Mouse (Mus musculus) MEL (cell line): ENCODE measurements around the gene Reln. TPM values are rescaled to one million over a fixed set of nuclear protein-coding genes. Genes with fewer than 3 reads are reported as not detected.

ENCODE experiments used
- DNase-seq: peaks from one replicate; pipeline ENCODE4 v3.0.0; 2011; ENCODE audit warnings: low read depth, low spot score
- H3K27ac ChIP-seq: 2 replicates; pipeline ENCODE4 v1.5.1; 2012; ENCODE audit warnings: low read depth, mild to moderate bottlenecking, control low read depth, low read length, moderate library complexity; ENCODE audit not compliant: control insufficient read depth
- H3K27me3 ChIP-seq, 2 experiments: fragments of 150-350 bp in 1 of 2; sonication (generic) in 1 of 2; 2 replicates each; pipeline ENCODE4 v1.6.1; 2012; ENCODE audit warnings: low read length in 2 of 2, mild to moderate bottlenecking in 2 of 2, improper control_type of control experiment in 1 of 2, moderate library complexity in 1 of 2; ENCODE audit not compliant: insufficient read depth in 2 of 2, control insufficient read depth in 1 of 2
- H3K36me3 ChIP-seq, 2 experiments: 2 replicates each; pipeline ENCODE4 v1.6.1; 2012 to 2014; ENCODE audit warnings: low read length in 2 of 2, improper control_type of control experiment in 1 of 2, inconsistent platforms in 1 of 2, mild to moderate bottlenecking in 1 of 2; ENCODE audit not compliant: insufficient read depth in 2 of 2, control insufficient read depth in 1 of 2
- H3K4me1 ChIP-seq, 2 experiments: fragments of 150-350 bp in 1 of 2; sonication (generic) in 1 of 2; 2 replicates each; pipeline ENCODE4 v1.6.1; 2012; ENCODE audit warnings: low read length in 2 of 2, improper control_type of control experiment in 1 of 2, mild to moderate bottlenecking in 1 of 2; ENCODE audit not compliant: insufficient read depth in 2 of 2, control insufficient read depth in 1 of 2
- H3K4me3 ChIP-seq, 2 experiments: fragments of 150-350 bp in 1 of 2; sonication (generic) in 1 of 2; 2 replicates each; pipeline ENCODE4 v1.5.1; 2012; ENCODE audit warnings: low read depth in 2 of 2, low read length in 2 of 2, mild to moderate bottlenecking in 2 of 2, moderate library complexity in 2 of 2, control low read depth in 1 of 2, improper control_type of control experiment in 1 of 2; ENCODE audit not compliant: control insufficient read depth in 1 of 2, insufficient read depth in 1 of 2
- H3K79me2 ChIP-seq: 2 replicates; pipeline ENCODE4 v1.6.1; 2012; ENCODE audit warnings: mild to moderate bottlenecking, low read length, moderate library complexity; ENCODE audit not compliant: control insufficient read depth, poor library complexity, insufficient read depth
- H3K9ac ChIP-seq: 2 replicates; pipeline ENCODE4 v1.6.1; 2012; ENCODE audit warnings: low read depth, mild to moderate bottlenecking, control low read depth, low read length, moderate library complexity; ENCODE audit not compliant: control insufficient read depth, poor library complexity, severe bottlenecking
- H3K9me3 ChIP-seq: fragments of 150-350 bp; sonication (generic); replicated peaks from 2 replicates; pipeline ENCODE4 v1.6.1; 2012; ENCODE audit warnings: mild to moderate bottlenecking, low read length, improper control_type of control experiment, moderate library complexity; ENCODE audit not compliant: insufficient read depth
- CHD1 ChIP-seq: IDR thresholded peaks from 2 replicates; pipeline ENCODE4 v1.6.1; 2012; ENCODE audit warnings: low read depth, mild to moderate bottlenecking, inconsistent platforms, low read length, improper control_type of control experiment
- CTCF ChIP-seq, 3 experiments: IDR thresholded peaks in 2 of 3; conservative IDR thresholded peaks in 1 of 3; 2 replicates each; pipeline ENCODE4 v1.5.1; 2011 to 2012; ENCODE audit warnings: low read length in 3 of 3, low read depth in 2 of 3, mild to moderate bottlenecking in 2 of 3, improper control_type of control experiment in 1 of 3, inconsistent platforms in 1 of 3, mixed read lengths in 1 of 3, moderate library complexity in 1 of 3; ENCODE audit not compliant: control insufficient read depth in 1 of 3, insufficient read depth in 1 of 3, poor library complexity in 1 of 3, severe bottlenecking in 1 of 3
- EP300 ChIP-seq, 2 experiments: IDR thresholded peaks; 2 replicates each; pipeline ENCODE4 v1.6.1; 2011; ENCODE audit warnings: improper control_type of control experiment in 2 of 2, low read length in 2 of 2, low read depth in 1 of 2, mild to moderate bottlenecking in 1 of 2
- GABPA ChIP-seq: IDR thresholded peaks from 2 replicates; pipeline ENCODE4 v1.6.1; 2012; ENCODE audit warnings: low read depth, mild to moderate bottlenecking, inconsistent platforms, low read length, improper control_type of control experiment, moderate library complexity
- JUND ChIP-seq: IDR thresholded peaks from 2 replicates; pipeline ENCODE4 v1.6.1; 2011; ENCODE audit warnings: low read depth, mild to moderate bottlenecking, improper control_type of control experiment, low read length
- MAFK ChIP-seq: IDR thresholded peaks from 2 replicates; pipeline ENCODE4 v1.6.1; 2011; ENCODE audit warnings: low read depth, mild to moderate bottlenecking, low read length, improper control_type of control experiment, borderline replicate concordance
- MAX ChIP-seq: IDR thresholded peaks from 2 replicates; pipeline ENCODE4 v1.6.1; 2011; ENCODE audit warnings: low read length, improper control_type of control experiment
- MAZ ChIP-seq: IDR thresholded peaks from 2 replicates; pipeline ENCODE4 v1.6.1; 2012; ENCODE audit warnings: low read depth, mild to moderate bottlenecking, inconsistent platforms, low read length, improper control_type of control experiment
- MXI1 ChIP-seq: IDR thresholded peaks from 2 replicates; pipeline ENCODE4 v1.6.1; 2011; ENCODE audit warnings: mild to moderate bottlenecking, low read depth, low read length, improper control_type of control experiment
- MYB ChIP-seq: IDR thresholded peaks from 2 replicates; pipeline ENCODE4 v1.6.1; 2011; ENCODE audit warnings: mild to moderate bottlenecking, low read depth, low read length, improper control_type of control experiment
- MYC ChIP-seq: IDR thresholded peaks from 2 replicates; pipeline ENCODE4 v1.6.1; 2011; ENCODE audit warnings: low read depth, mild to moderate bottlenecking, low read length, improper control_type of control experiment, moderate library complexity
- NELFE ChIP-seq: IDR thresholded peaks from 2 replicates; pipeline ENCODE4 v1.6.1; 2011; ENCODE audit warnings: low read depth, low read length, improper control_type of control experiment
- NRF1 ChIP-seq: IDR thresholded peaks from 2 replicates; pipeline ENCODE4 v1.6.1; 2014; ENCODE audit warnings: low read depth, mild to moderate bottlenecking, inconsistent platforms, low read length, improper control_type of control experiment, moderate library complexity; ENCODE audit not compliant: poor library complexity, insufficient read depth, severe bottlenecking
- POLR2AphosphoS2 ChIP-seq: IDR thresholded peaks from 2 replicates; pipeline ENCODE4 v1.6.1; 2011; ENCODE audit warnings: low read length, improper control_type of control experiment
- SMC3 ChIP-seq: IDR thresholded peaks from 2 replicates; pipeline ENCODE4 v1.6.1; 2011; ENCODE audit warnings: low read depth, low read length, improper control_type of control experiment
- TBP ChIP-seq: IDR thresholded peaks from 2 replicates; pipeline ENCODE4 v1.8.0; 2011; ENCODE audit warnings: low read depth, low read length, improper control_type of control experiment
- TCF12 ChIP-seq: IDR thresholded peaks from 2 replicates; pipeline ENCODE4 v1.6.1; 2014; ENCODE audit warnings: low read depth, mild to moderate bottlenecking, inconsistent platforms, low read length, improper control_type of control experiment, moderate library complexity
- UBTF ChIP-seq: IDR thresholded peaks from 2 replicates; pipeline ENCODE4 v1.6.1; 2012; ENCODE audit warnings: low read depth, mild to moderate bottlenecking, inconsistent platforms, low read length, improper control_type of control experiment, moderate library complexity, borderline replicate concordance; ENCODE audit not compliant: insufficient read depth
- USF1 ChIP-seq: IDR thresholded peaks from 2 replicates; pipeline ENCODE4 v1.6.1; 2014; ENCODE audit warnings: low read depth, mild to moderate bottlenecking, inconsistent platforms, low read length, improper control_type of control experiment, moderate library complexity
- USF2 ChIP-seq, 2 experiments: IDR thresholded peaks; 2 replicates each; pipeline ENCODE4 v1.6.1; 2011 to 2012; ENCODE audit warnings: improper control_type of control experiment in 2 of 2, low read length in 2 of 2, borderline replicate concordance in 1 of 2, inconsistent platforms in 1 of 2, low read depth in 1 of 2, mild to moderate bottlenecking in 1 of 2; ENCODE audit not compliant: insufficient read depth in 1 of 2
- ZC3H11A ChIP-seq: IDR thresholded peaks from 2 replicates; pipeline ENCODE4 v1.6.1; 2012; ENCODE audit warnings: low read depth, mild to moderate bottlenecking, inconsistent platforms, low read length, improper control_type of control experiment
- ZNF384 ChIP-seq: IDR thresholded peaks from 2 replicates; pipeline ENCODE4 v1.6.1; 2012; ENCODE audit warnings: low read depth, mild to moderate bottlenecking, inconsistent platforms, low read length, improper control_type of control experiment
- polyA plus RNA-seq, 2 experiments: library from polyadenylated mRNA; stranded (reverse) in 1 of 2; unstranded in 1 of 2; fragments of >175 nt in 1 of 2; fragments of >200 nt in 1 of 2; gene quantifications; 2 replicates each; pipeline versions ENCODE4 v1.2.1 to v1.2.4; 2012; ENCODE audit warnings: low replicate concordance in 2 of 2, low read depth in 1 of 2; ENCODE audit not compliant: insufficient read length in 2 of 2, insufficient read depth in 1 of 2, missing spikeins in 1 of 2
- total RNA-seq: library from RNA; depleted of rRNA; stranded (reverse); fragments of 300-350 nt; gene quantifications from 2 replicates; pipeline ENCODE4 v1.2.3, GENCODE M21; 2012

Gene Reln
- total and polyA plus RNA-seq, 3 experiments: not detected

DNA sequence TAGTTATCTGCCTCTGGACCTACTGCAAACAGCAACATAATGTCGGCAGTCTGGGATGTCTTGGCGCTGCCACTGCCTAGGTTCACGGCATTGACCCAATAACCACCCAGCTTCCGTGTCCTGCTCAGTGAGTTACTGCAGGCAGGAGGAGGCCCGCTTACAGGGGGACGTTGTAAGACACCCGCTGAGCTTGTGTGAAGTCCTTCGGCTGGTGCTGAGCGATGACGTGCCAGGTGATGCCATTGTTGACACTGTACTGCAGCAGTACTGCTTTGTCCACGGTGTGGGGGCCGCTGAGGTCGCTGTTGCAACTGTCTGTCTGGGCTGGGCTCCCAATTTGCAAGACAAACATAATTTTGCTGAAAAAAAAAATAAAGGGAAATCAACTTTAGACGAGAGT is 447.9 kb downstream of the Reln start:
- Histone ChIP-seq H3K9me3 (no peaks in the 10 kb centered on the region), H3K27ac (no peak overlapping the region), H3K79me2 (no peaks in the 10 kb centered on the region), H3K4me3 (no peak overlapping the region), H3K27me3 (peaks cover 0 to 4% of the 10 kb centered on the region in 2 experiments; a peak in 1 of 4 replicates), H3K4me1 (no peaks in the 10 kb centered on the region), H3K36me3 (no peaks in the 10 kb centered on the region), H3K9ac (no peak overlapping the region)
- DNase-seq: no peak
- TF ChIP-seq MAZ (no peak), TCF12 (no peak), ZNF384 (no peak), SMC3 (no peak), MXI1 (no peak), MYB (no peak), UBTF (no peak), MAFK (no peak), POLR2AphosphoS2 (no peak)

DNA sequence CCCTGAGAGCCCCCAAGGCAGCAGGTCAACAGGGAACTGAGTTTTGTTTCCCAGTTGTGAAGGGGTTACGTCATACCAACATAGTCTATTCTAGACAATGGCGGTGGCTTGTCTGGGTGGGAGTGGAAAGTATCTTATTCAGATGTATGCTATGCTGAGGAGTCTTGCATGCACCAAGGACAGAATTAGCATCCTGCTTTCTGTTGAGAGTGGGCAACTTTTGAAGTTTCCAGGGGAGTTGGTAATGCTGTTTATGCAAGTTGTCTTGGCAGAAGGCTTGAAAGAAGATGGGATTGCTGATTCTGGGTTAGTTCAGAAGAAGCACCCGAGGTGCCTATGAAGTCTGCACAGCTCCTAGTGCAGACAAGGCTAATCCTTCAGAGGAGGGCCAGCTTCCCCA is 450.3 kb downstream of the Reln start:
- H3K27ac ChIP-seq: no peak overlapping the region
- no peak overlapping the region for H3K9ac ChIP-seq
- H3K79me2 ChIP-seq: no peaks in the 10 kb centered on the region
- H3K9me3 ChIP-seq: no peaks in the 10 kb centered on the region
- no peak overlapping the region for H3K4me3 ChIP-seq
- no peaks in the 10 kb centered on the region for H3K4me1 ChIP-seq
- H3K27me3 ChIP-seq: peaks cover 0 to 4% of the 10 kb centered on the region in 2 experiments; a peak in 1 of 4 replicates
- no peak for DNase-seq
- H3K36me3 ChIP-seq: no peaks in the 10 kb centered on the region
- no peak for TF ChIP-seq MAFK

DNA sequence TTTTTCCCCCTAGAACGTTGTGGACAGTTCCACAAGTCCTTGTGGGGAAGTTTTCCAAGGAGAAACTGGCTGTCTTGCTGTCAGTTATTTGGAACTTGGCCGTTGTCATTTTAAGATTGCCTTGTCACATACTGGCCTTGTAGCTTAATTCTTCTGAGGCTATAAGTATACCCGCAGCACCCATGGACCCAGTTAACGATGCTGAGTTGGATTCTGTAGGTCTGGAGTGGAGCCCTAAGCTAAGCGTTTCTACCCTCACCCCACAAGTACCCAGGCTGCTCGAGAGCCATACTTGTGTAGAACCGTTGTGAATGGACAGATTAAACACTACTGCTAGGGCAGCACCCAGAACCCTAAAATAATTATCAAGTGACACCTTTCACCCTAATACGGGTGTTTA is 477.8 kb downstream of the Reln start:
- H3K36me3 ChIP-seq: no peaks in the 10 kb centered on the region
- H3K9me3 ChIP-seq: no peaks in the 10 kb centered on the region
- DNase-seq: no peak
- H3K4me3 ChIP-seq: no peak overlapping the region
- no peak overlapping the region for H3K27ac ChIP-seq
- H3K9ac ChIP-seq: no peak overlapping the region
- H3K79me2 ChIP-seq: no peaks in the 10 kb centered on the region
- H3K27me3 ChIP-seq: peaks cover 0 to 4% of the 10 kb centered on the region in 2 experiments; a peak in 1 of 4 replicates
- no peak for TF ChIP-seq ZC3H11A
- TF ChIP-seq MYC: no peak
- TF ChIP-seq CHD1: no peak
- no peak for TF ChIP-seq USF1
- TF ChIP-seq MAX: no peak
- TF ChIP-seq NELFE: no peak
- TF ChIP-seq CTCF (IDR thresholded peaks at IDR 0.05 in 2 of 3, conservative IDR thresholded peaks at IDR 0.05 in 1 of 3; ENCODE audit: control insufficient read depth in 1 of 3, insufficient read depth in 1 of 3, low read depth in 2 of 3, low read length in 3 of 3, poor library complexity in 1 of 3, severe bottlenecking in 1 of 3): no peak
- no peak for TF ChIP-seq NRF1
- TF ChIP-seq MYB: no peak
- TF ChIP-seq ZNF384: no peak
- no peak for TF ChIP-seq TBP
- TF ChIP-seq EP300 (IDR thresholded peaks at IDR 0.05; ENCODE audit: low read depth in 1 of 2, low read length in 2 of 2): no peak
- TF ChIP-seq JUND: no peak
- TF ChIP-seq USF2 (IDR thresholded peaks at IDR 0.05; ENCODE audit: borderline replicate concordance in 1 of 2, insufficient read depth in 1 of 2, low read depth in 1 of 2, low read length in 2 of 2): no peak
- no peak for TF ChIP-seq GABPA
- no peak for TF ChIP-seq MAFK
- no peaks in the 10 kb centered on the region for H3K4me1 ChIP-seq
